Mouse (Mus musculus) stomach, postnatal 0 days (tissue): ENCODE measurements around the gene Sft2d2.

ENCODE experiments used
- CTCF ChIP-seq: IDR thresholded peaks from 2 replicates; pipeline ENCODE4 v1.5.1; 2016; ENCODE audit warnings: antibody characterized with exemption, low read depth, mild to moderate bottlenecking, moderate library complexity
- EP300 ChIP-seq: optimal IDR thresholded peaks from 2 replicates; pipeline ENCODE3; 2016; ENCODE audit warnings: antibody characterized with exemption

DNA sequence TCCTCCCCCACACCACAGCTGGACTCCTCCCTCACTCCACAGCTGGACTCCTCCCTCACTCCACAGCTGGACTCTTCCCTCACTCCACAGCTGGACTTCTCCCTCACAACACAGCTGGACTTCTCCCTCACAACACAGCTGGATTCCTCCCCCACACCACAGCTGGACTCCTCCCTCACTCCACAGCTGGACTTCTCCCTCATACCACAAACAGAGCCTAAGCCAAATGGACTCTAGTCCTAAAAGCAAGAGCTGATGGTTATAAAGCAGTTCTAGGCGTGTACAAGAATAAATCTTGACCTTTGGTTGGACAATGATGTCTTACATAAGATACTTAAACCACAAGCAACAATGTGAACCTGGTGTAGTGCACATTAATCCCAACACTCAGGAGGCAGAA, 4.7 kb upstream of the Sft2d2 start:
- TF ChIP-seq EP300, result no peak
- no peak for TF ChIP-seq CTCF
